Mouse (Mus musculus): ENCODE data around the gene Kiz.

- TF ChIP-seq CTCF (IDR thresholded peaks at IDR 0.05; ENCODE audit: extremely low read depth, insufficient read depth, low read length), result no peak
- TF ChIP-seq POLR2A (IDR thresholded peaks at IDR 0.05; ENCODE audit: extremely low read depth, insufficient read depth, low read length), result no peak
Measured at GRCm38 (mm10) chr2:146888786-146889414, 33.2 kb downstream of the Kiz start.
